Mouse (Mus musculus): ENCODE data around the gene Mpp6. TPM values are rescaled to one million over a fixed set of nuclear protein-coding genes. Genes with fewer than 3 reads are reported as not detected.

Mpp6 gene
- 284 TPM for polyA plus RNA-seq (2014; fragmentation: Illumina TruSeq; extraction: RNeasy Lipid Tissue Mini Kit (QIAGEN cat#74804); ENCODE audit: low read depth, low replicate concordance)

DNA sequence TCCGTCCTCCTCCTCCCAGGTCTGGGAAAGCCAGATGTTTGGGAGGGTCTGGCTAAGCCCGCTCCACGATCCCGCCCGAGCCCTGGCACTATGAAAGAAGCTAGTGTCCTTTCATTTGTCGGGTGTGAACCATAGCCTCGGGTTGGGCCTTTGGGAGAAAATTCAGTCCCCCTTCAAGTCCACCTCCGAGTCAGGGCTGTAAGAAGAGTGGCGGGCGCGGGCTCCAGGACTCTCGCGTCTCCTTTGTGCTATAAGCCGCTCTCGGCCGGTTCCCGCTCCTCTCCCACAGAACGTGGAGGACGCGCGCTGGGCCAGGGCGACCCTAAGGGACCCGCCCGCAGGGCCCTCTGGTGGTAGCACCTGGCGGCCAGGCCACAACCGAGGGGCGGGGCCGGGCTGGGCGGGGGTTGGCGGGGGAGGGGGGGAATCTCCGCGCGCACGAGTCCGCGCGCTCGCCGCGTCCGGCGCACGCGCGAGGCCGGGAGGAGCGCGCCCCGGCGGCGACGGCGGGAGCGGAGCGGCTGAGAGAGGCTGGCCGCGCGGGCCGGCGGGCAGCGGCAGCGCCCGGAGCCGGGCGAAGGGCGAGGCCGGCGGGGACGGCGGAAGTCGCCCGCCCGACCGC is at the start of gene Mpp6:
Mpp6 (plus strand) TSS at position 485 of the 622 bp plus-strand sequence.

Other genes with a start within 250 kb of the Mpp6 start
- 1.5 TPM for gene Gsdme, start 153.6 kb downstream of the Mpp6 start, polyA plus RNA-seq (2014; fragmentation: Illumina TruSeq; extraction: RNeasy Lipid Tissue Mini Kit (QIAGEN cat#74804); ENCODE audit: low read depth, low replicate concordance)